Mouse (Mus musculus) heart, adult 18-20 months (tissue): ENCODE measurements around the gene Rpain. TPM values are rescaled to one million over a fixed set of nuclear protein-coding genes. Genes with fewer than 3 reads are reported as not detected.

ENCODE experiments used
- DNase-seq, 2 experiments: peaks; one replicate each; pipeline ENCODE4 v3.0.0; 2021 to 2022; ENCODE audit warnings: mixed read lengths in 1 of 2
- total RNA-seq, 2 experiments: library from RNA; stranded (reverse); gene quantifications; 2 replicates each; pipeline ENCODE4 v1.2.3; 2021

The Rpain gene
- total RNA-seq, 2 experiments from 2014 or later: 15.3 to 16.2 TPM

DNA sequence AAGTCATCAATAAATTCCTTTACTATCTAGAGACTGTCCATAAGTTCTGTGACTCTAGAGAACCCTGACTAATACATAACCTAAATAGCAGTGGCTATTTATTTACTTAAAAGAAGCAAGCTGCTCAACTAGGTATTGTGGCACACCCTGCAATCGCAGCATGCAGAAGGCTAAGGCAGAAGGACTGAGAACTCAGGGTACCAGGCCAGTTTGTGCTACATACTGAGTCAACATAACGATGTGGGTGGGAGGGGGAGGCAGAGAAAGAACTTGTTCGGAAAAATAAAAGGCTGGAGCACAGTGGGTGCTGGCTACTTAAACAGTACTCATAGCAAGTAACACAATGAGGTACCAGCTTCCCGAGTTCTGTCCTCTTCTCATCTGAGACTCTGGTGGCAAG lies 31.2 kb downstream of the Rpain start:
- no peak for DNase-seq

DNA sequence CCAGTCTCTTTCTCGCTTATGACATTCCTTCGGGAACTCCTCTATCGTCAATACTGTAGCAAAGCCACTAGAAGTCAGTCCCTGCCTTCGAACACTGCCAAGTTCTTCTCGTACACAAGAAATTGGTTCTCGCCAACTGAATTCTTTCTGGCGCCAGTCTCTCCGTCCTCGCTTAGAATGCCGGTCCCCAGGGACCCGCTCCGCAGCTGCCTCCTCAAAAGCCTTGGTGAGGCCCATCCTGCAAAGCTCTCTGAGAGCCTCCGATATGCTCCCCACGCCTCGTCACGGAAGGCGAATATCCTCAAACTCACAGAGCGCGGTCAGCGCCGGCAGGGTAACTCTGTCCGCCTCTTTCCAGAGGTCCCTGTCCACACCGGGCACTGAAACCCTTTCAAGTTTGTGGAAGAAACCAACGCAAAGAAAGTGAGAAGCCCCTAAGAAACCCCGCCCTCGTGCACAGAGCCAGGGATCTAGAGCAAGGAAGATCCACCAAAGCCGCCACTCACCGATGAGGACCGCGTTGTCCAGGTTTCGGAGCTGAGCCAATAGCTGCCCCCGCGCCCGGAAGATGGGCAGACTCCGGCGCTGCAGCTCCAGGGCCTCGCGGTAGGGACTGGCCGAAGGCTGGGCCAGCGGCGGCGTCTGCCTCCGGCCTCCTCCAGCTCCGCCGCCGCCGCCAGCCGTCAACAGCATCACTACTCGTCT lies 33.8 kb downstream of the Rpain start:
- DNase-seq: peak in 1 of 2 experiments; percentile 25

DNA sequence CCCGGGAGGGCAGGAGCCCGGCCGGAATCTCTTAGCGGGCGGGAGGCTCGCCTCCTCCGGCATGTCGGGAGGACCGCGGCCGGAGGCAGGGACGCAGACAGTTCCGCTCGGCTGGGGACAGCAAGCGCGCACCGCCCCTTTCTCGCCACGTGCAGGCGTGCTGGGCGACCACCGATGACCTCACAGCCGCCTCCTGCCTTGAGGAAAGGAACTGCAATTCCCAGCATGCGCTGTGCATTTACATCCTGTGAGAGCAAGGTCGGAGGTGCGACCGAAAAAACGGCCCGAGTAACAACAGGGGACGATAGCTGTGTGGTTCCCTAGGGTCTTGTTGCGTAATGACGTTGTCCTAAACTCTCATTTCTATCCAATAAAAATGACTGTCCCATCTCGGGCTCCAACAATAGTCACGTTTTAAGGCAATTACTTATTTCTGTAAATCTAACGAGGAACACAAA lies 34.3 kb downstream of the Rpain start, which contains the start of gene Dhx33:
Gene Dhx33 (minus strand): TSS at position 122 of the 458 bp plus-strand sequence.
- peak; percentile 97 to 98 for DNase-seq

DNA sequence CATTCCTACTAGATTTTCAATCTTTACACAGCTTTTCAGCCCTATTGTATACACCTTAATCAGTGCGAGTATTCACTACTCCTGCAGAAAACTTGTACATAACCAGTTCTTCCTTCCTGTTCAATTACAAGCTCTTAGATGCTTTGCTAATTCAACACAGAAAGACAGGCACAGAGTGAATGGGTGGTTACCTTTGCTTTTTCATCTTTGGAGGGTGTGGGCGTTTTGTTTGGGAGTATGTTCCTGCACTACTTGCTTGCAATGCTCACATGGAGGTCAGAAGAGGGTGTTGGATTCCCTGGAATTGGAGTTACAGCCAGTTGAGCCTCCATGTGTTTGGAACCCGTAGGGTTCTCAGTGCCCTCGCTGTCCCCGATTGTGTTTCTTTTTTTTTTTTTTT lies 35.0 kb downstream of the Rpain start:
- DNase-seq: no peak

DNA sequence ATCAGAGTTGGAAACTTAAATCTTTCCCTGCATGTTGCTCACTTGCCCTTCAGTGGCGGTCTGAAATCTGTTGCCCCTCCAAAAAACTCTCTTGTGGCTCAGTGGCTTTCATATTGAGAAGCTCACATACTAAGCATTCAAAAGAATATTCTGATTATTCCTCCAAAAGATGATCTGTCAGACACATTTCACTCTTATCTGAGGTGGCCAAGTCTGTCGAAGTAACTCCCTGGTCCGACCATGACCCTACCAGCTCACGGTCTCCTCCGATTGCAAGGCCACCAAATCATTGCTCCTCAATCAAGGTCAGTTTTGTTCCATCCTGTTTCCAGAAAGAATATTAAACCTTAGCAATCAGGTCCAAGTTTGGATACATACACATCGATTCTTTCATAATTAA lies 37.0 kb downstream of the Rpain start:
- DNase-seq: no peak

DNA sequence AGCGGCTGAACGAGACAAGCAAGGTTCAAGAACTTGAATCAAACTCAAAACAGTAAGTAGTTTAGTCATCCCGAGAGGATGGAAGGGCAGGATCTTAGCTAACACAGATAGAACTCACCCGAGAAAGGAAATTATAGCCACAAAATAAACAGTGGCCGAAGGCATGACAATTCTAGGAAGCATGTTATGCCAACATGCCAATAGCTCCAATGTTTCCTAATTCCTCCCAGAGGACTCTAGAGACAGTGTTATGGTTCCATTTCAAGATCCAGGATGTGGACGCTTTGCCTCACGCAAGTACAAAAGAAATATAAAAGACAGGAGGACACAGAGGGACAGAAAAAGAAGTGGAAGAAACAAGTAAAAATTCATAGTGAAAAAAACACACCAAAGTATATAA lies 37.8 kb downstream of the Rpain start:
- no peak for DNase-seq

DNA sequence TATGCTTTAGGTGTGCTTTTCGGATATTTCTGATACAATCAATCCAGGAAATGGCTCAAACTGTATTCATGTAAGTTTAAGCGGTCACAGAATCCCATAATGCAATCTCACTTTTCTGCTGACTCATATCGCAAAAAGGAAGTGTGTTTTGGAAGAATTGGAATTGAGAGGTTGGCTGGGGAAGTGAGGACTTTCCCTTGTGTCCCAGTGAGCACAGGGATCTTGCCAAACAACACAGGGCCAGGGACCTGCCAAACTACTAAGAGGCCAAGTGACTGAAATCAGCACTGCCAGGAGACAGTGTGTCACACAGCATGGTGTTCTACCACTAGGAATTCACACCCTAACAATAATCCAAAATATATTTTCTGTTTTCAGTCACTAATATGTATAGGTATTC lies 38.3 kb downstream of the Rpain start:
- DNase-seq: peak; percentile 65 to 86

DNA sequence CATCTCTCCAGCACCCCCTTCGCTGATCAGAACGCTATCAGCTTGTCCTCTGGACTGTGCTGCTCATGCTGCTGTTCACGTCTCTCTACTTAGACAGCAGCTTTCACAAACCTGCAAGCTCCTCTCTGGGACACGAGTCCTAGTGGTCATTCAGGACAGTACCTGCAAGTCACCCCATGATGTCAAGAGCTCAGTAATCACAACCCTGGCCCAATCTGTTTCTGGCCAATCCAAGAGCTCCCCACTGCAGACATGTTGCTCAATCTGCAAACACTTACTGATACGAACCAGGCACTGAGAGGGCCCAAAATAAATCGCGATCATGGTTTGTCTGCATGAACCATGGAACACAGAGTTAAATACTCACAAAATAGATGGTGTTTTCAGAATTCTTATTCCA lies 42.7 kb downstream of the Rpain start:
- DNase-seq: peak; percentile 41 to 54

DNA sequence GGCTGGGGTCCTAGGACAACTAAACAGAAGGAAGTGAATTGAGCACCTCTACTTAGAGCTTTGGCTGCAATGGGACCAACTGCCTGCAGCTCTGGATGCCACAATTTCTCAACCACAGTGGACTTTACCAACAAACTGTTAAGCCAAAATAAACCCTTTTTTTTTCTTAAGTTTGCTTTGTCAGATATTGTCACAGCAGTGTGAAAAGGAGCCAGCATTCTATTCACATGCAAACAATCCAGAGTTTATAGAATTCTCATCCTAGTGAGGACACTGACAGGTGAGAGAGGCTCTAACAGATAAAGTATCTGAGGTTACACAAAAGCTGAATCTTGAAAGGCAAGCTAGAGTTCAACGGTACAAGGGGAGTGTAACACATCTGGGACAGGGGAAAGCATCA lies 47.0 kb downstream of the Rpain start:
- no peak for DNase-seq

DNA sequence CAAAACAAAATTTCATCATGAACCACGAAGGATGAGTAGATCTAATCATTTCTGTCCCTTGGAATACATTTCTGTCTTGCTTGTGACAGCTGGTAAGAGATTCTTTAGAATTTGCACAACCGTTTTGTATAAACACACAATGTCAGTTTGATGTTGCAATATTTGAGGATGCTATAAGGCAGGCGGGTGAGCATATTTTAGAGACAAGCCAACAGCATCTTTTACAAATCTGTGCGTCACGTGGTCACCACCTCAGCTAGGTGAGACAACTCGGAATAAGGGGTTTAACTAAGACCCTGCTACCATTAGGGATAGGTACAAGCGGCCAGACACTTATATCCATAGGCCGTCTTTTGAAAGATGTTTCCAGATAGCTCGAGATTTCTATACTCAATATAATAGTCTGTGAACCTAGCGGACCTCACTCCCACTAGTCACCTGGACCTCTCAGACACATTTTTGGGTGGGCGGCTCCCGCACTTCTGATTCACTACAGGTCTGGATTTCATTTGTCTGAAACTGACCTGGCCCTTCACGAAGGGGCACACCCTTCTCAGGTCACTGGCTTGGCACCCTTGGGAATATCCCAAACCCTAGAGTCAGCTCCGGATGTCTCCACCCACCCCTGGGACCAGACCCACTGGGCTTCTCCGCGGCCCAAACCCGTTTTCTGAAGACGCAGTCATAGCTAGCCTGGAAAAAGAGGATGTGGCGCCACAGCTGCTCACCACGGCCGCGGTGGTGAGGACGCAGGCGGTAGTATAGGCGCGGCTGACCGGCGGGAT lies 48.6 kb downstream of the Rpain start:
- no peak for DNase-seq

DNA sequence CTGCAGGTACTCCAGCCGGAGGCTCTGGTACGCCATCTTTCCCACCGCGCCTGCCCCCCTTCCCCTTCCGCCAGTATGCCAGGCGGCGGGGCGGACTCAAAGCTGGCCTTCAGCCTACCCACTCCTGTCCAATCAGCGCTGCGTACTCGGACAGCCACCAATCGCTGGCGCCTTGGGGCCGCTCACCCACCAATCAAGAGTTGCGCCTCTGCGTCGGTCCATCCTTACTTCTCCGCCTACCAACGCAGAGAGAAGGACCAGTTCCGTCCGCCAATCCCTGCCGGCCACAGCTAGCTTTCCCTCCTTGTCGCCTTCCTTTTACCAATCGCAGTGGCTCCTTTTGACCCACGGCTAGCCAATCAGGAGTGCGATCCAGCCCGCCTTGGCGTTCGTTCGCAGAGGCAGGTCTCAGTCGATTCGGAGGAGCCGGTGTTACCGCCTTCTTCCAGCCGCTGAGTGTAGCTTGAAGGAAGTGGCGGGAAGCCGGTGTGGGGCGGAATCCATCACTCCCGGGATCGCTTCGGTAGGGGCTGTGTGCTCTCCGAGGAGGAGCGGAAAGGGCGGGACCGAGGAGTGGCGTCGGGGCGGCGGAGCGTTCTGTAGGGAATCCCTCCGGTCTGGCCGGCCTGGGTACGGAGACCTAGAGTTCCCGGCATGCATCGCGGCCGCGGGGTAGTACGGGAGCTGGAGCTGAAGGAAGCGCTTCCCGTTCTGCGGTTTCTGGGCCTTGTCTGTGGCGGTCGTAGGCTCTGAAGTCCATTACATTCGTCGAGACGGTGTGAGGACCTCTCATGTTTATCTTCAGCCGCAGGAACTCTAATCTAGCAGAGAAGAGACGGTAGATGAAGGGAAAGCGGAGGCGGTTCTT lies 49.4 kb downstream of the Rpain start, which contains the start of the genes Mis12 and Derl2:
Gene Mis12 (plus strand): TSS at position 411 of the 868 bp plus-strand sequence.
Gene Derl2 (minus strand): TSS at position 641 of the 868 bp plus-strand sequence.
- peak; percentile 98 to 100 for DNase-seq

Other genes with a start within 250 kb of the Rpain start
- 1 to 10 TPM; 7.5 to 7.7 TPM for gene Zfp3, start 206.0 kb upstream of the Rpain start, total RNA-seq
- 1 to 10 TPM in 1 of 2 experiments, under 1 TPM in 1; 0.42 to 1.1 TPM for gene Scimp, start 157.6 kb upstream of the Rpain start, total RNA-seq
- gene Rabep1, start 125.4 kb upstream of the Rpain start, total RNA-seq: 10 to 100 TPM; 37.6 to 39.0 TPM
- 10 to 100 TPM; 46.7 to 47.8 TPM for gene Nup88, start 240 bp upstream of the Rpain start, total RNA-seq
- gene C1qbp, start 12.8 kb downstream of the Rpain start, total RNA-seq: 100 to 1,000 TPM; 215 to 228 TPM
- 1 to 10 TPM; 8.1 to 8.4 TPM for gene Dhx33, start 34.2 kb downstream of the Rpain start, total RNA-seq
- gene Mis12, start 49.4 kb downstream of the Rpain start, total RNA-seq: 1 to 10 TPM; 7.9 to 8.1 TPM
- gene Derl2, start 49.6 kb downstream of the Rpain start, total RNA-seq: 10 to 100 TPM; 38.5 to 39.5 TPM
- under 1 TPM; 0.40 to 0.49 TPM for gene 6330403K07Rik, start 63.3 kb downstream of the Rpain start, total RNA-seq
- gene Nlrp1a, start 174.5 kb downstream of the Rpain start, total RNA-seq: 1 to 10 TPM in 1 of 2 experiments, under 1 TPM in 1; 0.92 to 1.0 TPM